Mouse (Mus musculus): ENCODE measurements around the gene Hspa1b.
A peak's percentile ranks its signal among the peaks of the same experiment; 100 is the strongest.
"Not testable (repeated sequence)": the region's sequence is repeated elsewhere in the genome, so short reads cannot be mapped to it uniquely, and the experiment has no call there.

The Hspa1b gene

DNA sequence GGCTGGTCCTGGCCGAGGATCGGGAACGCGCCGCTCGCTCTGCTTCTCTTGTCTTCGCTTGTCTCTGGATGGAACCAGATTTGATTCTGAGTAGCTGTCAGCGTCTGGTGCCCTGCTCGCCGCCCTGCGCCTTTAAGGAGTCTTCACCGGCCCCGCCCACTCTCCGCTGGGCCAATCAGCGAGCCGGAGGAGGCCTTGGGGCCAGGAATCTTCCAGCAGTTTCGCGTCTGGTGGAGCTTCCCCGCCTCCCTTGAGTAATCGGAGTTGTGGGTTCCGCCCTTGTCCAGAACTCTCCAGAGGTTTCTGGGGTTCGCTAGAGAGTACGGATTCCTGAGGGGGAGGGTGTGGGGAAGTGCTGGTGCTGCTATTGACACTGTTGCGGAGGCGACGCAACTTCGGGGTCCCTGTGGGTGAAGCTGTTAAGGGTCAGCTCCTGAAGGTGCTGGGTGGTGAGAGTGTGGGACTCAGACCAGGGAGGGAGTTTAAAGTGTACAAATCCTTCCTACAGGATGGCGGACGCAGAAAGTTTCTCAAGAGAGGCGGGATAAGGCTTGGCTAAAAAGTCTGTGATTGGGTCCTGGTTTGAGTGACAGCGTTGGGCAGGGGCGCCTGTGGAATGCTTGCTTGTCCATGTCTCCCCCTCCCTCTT is at the start of gene Hspa1b:
TSS of gene Hspa1b (minus strand) at position 109 of the 649 bp plus-strand sequence.
- peak; percentile 76 for DNase-seq

DNA sequence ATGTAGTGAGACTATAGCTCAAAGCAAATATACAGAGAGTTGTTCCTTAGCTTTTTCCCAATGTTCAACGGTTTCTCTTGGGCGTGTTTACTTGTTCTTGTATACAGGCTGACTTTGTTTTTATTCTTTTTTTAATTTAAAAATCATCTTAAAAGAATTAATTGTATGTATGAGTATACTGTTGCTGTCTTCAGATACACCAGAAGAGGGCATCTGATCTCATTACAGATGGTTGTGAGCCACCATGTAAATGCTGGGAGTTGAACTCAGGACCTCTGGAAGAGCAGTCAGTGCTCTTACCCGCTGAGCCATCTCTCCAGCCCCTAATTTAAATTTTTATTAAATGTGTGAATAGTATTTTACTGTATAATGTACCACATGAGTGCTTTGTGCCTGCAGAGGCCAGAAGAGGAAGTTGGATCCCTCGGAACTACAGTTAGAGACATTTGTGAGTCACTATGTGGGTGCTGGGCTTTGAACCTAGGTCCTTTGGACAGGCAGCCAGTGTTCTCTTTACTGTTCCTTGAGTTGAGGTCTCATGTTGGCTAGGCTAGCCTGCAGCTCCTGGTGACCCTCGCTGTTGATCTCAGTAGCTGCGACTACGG is 48.5 kb upstream of the Hspa1b start:
- DNase-seq: no peak

DNA sequence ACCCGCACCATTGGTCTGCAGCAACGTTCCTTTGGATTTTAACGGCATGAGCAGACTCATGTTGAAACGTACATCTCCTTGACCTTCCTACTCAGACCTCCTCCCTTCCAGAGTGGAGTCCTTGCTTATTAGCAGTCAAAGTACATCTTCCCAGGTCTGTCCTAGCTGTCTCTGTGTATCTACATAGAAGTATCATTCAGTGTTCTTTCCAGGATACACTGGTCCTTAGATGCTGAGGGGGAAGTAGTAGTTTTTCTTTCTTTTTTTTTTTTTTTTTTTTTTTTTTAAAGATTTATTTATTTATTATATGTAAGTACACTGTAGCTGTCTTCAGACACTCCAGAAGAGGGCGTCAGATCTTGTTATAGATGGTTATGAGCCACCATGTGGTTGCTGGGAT is 46.9 kb upstream of the Hspa1b start:
- not testable (repeated sequence) for DNase-seq

GRCm38 (mm10) chr17:35005158-35005557 is 46.1 kb upstream of the Hspa1b start:
- DNase-seq: no peak

- DNase-seq: no peak
Measured at GRCm38 (mm10) chr17:35004075-35004717, 45.2 kb upstream of the Hspa1b start.

DNA sequence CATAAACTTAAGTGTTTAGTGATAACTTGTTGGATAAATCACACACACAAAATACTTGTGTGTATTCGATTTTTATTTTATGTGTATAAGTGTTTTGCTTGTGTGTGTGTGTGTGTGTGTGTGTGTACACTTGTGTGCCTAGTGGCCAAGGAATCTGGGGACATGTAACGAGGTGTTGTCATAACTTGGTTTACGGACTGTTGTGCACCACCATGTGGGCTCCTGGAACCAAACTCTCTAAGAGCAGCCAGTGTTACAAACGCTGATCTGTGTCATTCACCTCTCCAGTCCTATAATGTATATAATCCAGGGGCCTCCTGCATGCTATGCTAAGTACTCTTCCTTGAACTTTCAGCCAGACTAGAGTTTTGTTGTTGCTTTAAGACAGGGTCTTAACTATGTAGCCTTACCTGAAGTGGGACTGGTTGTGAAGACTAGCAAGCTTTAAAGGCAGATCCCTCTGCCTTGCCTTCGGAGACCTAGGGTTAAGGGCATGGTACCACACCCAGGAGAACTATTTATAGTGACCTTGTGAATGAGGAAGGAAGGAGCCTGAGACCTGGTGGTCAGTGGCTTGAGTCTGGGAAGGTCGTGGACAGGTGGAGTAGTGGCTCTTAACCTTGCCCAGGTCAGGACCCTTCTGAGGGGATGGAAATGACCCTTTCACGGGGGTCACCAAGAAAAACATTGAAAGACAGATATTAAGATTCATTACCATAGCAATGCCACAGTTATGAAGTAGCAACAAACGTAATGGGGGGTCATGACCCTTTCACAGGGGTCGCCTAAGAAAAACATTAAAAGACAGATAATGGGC is 44.2 kb upstream of the Hspa1b start:
- DNase-seq: no peak

GRCm38 (mm10) chr17:35002153-35002865 is 43.3 kb upstream of the Hspa1b start:
- no peak for DNase-seq

- peak; percentile 34 for DNase-seq
Measured at GRCm38 (mm10) chr17:35001452-35002152, 42.6 kb upstream of the Hspa1b start.

DNA sequence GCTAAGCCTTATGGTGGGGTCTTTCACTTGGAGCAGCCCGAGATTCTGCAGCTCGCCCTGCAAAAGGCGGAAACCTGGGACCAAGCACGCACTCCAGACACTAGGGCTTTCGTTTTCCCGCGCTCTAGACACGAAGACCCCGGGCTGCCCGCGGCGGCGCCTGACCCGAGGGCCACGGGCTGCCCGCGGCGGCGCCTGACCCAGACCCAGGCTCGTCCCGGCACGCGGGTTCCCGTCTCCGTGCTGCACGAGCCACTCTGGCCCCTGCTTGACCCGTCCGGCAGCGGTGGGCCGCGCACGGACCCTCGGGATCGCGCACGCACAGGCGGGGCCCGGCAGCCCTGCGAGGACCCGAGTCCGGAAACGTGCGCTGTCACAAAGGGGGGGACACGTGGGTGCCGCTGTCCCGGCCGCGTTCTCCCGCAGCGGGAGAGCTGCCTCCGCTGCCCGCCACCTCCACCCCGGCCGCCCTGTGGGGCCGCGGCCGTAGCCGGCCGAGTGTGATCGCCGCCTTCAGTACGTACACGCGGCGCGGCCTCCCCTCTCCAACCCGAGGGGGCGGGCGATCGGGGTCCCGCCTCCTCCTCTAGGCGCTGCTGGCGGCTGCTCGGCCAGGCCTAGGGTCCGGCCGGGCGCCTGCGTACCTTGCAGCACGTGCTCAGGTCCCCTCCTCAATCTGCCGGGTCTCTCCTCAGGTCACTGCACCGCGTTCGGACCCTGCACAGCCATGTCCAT is 41.8 kb upstream of the Hspa1b start, which contains the start of gene Vars:
TSS of gene Vars (plus strand) at position 271 of the 735 bp plus-strand sequence.
- peak; percentile 82 for DNase-seq

GRCm38 (mm10) chr17:34999871-35000716 is 41.1 kb upstream of the Hspa1b start:
- DNase-seq: peak; percentile 49

- DNase-seq: no peak
Measured at GRCm38 (mm10) chr17:34998526-34999430, 39.7 kb upstream of the Hspa1b start.

DNA sequence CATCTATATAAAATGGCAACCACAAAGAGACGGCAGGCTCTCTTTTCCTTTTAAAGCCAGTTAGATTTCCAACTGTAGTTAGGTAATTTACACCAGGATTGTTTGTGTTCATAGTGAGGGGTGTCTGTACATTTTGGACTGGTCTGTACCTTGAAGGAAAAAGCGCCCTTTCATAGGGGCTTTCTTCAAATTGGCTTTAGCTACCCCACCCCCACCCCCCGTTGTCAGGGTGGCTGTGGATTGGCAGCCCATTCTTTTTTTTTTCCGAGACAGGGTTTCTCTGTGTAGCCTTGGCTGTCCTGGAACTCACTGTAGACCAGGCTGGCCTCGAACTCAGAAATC is 38.1 kb upstream of the Hspa1b start:
- no peak for DNase-seq

DNA sequence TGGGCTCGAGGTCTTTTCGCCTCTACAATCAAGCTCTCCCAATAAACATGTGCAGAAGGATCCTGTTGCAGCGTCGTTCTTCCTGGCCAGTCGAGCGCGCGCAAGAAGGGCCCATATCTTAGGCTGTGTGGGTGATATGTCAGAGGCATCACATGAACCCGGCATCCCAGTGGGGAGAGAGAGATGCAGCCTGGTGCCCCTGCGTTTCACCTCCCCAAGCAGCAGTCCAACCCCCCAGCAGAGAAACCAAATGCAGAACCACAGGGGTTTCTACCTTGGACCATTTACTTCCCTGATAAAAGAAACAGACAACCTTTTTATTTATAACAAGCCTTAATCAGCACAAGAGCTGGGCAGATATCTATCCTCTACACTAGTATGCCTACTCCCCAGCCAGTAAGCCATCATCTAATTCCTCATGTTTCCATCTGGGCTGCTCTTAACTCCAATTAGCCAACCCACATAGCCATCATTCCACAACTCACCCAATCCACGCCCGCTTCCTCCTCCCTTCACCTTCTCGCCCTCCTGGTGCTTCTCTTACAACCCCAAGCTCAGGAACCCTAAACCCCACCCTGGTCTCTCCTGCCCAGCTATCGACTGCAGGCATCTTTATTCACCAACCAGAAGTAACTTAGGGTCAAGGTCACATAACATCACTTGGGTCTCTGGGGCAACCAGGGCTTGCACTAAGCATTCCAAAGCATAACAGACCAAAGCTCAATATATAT is 37.5 kb upstream of the Hspa1b start:
- DNase-seq: no peak

DNA sequence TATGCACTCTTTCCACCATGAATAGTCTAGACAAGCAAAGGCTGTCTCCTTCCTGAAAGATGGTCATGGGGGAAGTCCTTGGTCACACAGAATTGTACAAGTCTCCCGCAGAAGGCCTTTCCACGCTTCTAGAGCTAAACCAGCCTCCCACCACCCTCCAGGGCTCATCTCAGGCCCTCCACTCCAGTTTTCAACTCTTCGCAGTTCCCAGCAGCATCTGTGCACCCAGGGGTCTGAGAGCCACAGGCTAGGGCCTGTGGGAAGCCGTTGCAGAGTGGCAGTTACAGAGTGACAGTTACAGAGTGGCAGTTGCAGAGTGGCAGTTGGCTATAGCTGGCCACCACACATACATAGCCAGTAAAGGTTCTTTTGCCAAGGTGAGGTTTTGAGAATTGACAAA is 36.9 kb upstream of the Hspa1b start:
- DNase-seq: not testable (repeated sequence)

- DNase-seq: not testable (repeated sequence)
Measured at GRCm38 (mm10) chr17:34995192-34995591, 36.2 kb upstream of the Hspa1b start.

GRCm38 (mm10) chr17:34994751-34995150 is 35.7 kb upstream of the Hspa1b start:
- DNase-seq: no peak

DNA sequence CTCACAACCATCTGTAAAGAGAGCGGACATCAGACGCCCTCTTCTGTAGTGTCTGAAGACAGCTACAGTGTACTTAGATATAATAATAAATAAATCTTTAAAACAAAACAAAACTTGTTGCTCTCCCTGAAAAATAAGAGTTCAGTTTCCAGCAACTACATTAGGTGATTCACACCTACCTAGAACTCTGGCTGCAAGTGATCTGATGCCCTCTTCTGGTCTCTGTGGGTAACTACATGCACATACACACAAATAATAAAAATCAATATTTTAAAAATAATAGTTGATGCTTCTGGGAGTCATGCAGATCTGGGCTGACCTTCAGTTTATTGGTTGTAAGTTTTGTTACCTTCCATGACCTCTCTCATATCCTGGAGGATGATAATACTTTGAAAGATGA is 25.2 kb upstream of the Hspa1b start:
- DNase-seq: no peak

GRCm38 (mm10) chr17:34982328-34982727 is 23.3 kb upstream of the Hspa1b start:
- DNase-seq: no peak

Data from thymus, postnatal 14 days (tissue).